Mouse (Mus musculus): ENCODE measurements around the gene Tbrg4. TPM values are rescaled to one million over a fixed set of nuclear protein-coding genes. Genes with fewer than 3 reads are reported as not detected.

Gene Tbrg4
- polyA plus RNA-seq, 1 experiment from 2014 or later = 31.8 TPM

DNA sequence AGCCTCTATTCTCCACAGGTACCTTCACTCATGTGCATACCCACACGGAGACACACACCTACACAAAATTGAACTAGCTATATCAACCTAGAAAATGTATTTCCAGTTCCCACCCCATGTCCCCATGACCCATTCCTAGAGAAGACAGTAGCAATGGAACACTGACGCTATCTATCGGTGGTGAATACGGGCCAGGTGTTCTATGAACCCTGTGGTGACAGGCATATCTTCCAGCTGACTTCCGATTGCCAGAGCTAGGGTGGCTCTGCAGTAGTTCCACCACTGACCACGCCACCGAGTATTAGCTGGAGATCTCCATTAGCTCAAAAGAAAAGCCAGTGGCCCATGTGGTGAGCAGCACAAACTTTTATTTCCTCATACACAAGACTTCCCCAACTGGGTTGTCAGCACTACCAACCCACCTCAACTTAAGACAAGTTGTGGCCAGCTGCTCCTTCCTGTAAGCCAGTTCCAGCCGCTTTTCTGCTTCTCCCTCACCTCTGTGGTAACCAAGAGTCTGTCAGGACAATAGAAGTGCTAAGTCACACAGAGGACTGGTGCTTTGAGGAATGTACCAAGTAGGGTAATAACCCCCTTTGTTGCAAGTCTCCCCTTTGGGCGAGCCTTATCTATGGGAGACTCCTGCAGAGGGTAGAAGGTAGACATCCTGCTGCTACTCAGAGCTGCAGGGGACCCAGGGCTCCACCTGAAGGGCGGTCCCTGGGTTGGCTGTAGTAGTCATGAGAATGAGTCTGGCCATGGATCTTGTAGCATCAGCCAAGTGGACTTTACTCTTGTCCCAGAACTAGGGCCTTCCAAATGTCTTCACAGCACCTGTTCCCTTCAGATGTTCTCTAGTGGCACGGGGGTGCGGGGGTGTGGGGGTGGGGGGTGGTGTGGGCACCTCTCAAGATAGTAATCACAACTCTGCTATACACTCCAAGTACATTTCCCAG, 10.3 kb downstream of the Tbrg4 start:
- Histone ChIP-seq H3K36me3 (peaks cover 85% of the 10 kb centered on the region), H3K9ac (no peak overlapping the region), H3K9me3 (no peaks in the 10 kb centered on the region), H3K27me3 (no peaks in the 10 kb centered on the region), H3K4me2 (no peak overlapping the region), H3K27ac (replicated peaks) (no peak overlapping the region), H3K4me1 (replicated peaks) (no peaks in the 10 kb centered on the region), H3K4me3 (no peak overlapping the region)
- 92% methylated on average over 12 of the region's 12 CpGs for WGBS
- ATAC-seq (ENCODE audit: low FRiP score, low read depth) = no peak

DNA sequence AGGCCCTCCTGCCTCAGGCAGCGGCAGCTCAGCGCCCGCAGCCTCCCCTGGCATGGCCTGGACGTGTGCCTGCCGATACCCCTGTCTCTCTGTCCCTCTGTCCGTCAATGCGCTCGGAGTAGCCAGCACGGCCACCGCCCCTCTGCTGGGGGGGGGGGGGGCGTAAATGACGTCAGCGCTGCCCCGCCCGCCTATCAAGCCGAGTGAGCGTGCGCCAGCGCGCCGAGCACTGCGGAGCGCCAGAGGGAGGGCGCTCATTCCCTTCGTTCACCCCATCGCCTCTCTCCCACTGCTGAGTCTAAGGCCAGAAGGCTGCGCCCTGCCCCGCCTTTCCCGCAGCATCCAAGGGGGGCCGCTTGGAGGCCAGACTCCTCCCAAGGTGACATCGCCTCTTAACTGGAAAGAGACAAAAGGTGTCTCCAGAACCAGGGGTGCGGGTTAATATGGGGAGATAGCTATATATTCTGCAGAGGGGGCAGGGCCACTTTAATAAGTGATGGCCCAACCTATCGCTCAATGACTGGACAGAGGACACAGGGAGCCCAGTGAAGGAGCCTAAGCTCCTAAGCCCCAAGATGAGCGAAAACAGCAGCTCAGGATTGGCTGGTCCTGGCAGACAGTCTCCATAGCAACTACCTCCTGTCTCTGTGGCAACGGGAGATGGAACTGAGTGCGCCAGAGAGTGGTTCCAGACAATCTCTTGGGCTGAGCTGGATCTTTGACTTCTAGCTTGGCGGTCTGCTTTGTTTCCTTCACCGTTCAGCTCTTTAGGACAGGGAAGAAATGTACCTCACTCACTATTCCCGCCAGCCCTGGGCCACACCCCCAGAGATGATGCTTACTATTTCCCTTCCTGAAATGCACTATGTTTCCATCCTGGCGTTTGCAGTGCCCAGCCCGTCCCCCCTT, 20.1 kb downstream of the Tbrg4 start, which contains the start of gene Nacad:
TSS of gene Nacad (minus strand) at position 563 of the 909 bp plus-strand sequence.
- Histone ChIP-seq H3K4me2 (peak within 1 kb of the TSS; percentile 74), H3K27ac (replicated peaks) (peak within 1 kb of the TSS; percentile 99), H3K4me3 (peak within 1 kb of the TSS; percentile 64), H3K27me3 (no peaks in the 10 kb centered on the region), H3K9ac (peak within 1 kb of the TSS; percentile 81), H3K4me1 (replicated peaks) (peaks cover 57% of the 10 kb centered on the region), H3K9me3 (no peaks in the 10 kb centered on the region), H3K36me3 (peaks cover 18% of the 10 kb centered on the region)
- 1% methylated on average over 26 of the region's 41 CpGs for whole genome bisulfite sequencing
- ATAC-seq (ENCODE audit: low FRiP score, low read depth) = peak; percentile 92

DNA sequence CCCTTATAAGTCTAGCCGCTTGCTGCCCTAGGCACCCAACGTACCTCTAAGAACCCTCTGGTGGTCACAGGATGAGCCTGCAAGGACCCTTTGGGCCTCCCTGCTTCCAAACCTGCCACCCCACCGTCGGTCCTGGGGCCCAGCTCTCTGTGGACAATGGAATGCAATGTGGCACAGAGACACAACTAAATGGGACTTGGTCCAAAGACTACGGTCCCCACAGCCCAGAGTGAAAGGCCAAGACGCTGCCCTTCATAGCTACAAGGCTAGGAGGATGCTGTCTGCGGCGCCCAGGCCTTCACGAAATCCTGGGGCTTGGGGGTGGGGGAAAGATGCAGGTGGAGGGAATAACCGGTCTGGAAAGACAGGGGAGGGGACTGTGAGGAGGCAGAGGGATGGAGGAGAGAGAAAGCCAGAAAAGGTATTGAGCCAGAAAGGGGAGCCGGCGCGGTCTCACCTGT, 20.8 kb downstream of the Tbrg4 start:
- peaks cover 21% of the 10 kb centered on the region for H3K36me3 ChIP-seq
- H3K4me2 ChIP-seq = peak overlapping the region; percentile 74
- H3K27me3 ChIP-seq = no peaks in the 10 kb centered on the region
- no peak for ATAC-seq (ENCODE audit: low FRiP score, low read depth)
- peak overlapping the region; percentile 81 for H3K9ac ChIP-seq
- WGBS = 6% methylated on average over 13 of the region's 13 CpGs
- H3K4me1 ChIP-seq (replicated peaks) = peaks cover 64% of the 10 kb centered on the region
- no peaks in the 10 kb centered on the region for H3K9me3 ChIP-seq
- peak overlapping the region; percentile 99 for H3K27ac ChIP-seq (replicated peaks)
- peak overlapping the region; percentile 64 for H3K4me3 ChIP-seq

DNA sequence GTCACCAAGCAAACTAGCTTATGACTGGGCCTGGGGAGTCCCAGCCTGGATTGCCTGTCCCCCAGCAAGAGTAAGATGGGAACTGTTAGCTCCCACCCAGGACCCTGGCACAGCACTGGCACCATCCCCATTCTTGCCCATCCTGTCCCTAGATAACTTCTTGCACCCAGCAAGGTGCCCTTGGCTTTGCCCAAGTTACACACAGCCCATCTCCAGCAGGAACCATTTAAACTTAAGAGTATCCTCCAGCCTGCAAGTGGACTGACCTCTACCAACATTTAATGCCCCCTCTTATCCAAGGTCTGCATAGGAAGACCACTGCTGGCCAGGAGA, 21.3 kb downstream of the Tbrg4 start:
- peaks cover 69% of the 10 kb centered on the region for H3K4me1 ChIP-seq (replicated peaks)
- peaks cover 21% of the 10 kb centered on the region for H3K36me3 ChIP-seq
- H3K4me2 ChIP-seq = peak overlapping the region; percentile 74
- peak overlapping the region; percentile 81 for H3K9ac ChIP-seq
- ATAC-seq (ENCODE audit: low FRiP score, low read depth) = no peak
- H3K9me3 ChIP-seq = no peaks in the 10 kb centered on the region
- H3K27ac ChIP-seq (replicated peaks) = peak overlapping the region; percentile 99
- H3K4me3 ChIP-seq = peak overlapping the region; percentile 64
- H3K27me3 ChIP-seq = no peaks in the 10 kb centered on the region

DNA sequence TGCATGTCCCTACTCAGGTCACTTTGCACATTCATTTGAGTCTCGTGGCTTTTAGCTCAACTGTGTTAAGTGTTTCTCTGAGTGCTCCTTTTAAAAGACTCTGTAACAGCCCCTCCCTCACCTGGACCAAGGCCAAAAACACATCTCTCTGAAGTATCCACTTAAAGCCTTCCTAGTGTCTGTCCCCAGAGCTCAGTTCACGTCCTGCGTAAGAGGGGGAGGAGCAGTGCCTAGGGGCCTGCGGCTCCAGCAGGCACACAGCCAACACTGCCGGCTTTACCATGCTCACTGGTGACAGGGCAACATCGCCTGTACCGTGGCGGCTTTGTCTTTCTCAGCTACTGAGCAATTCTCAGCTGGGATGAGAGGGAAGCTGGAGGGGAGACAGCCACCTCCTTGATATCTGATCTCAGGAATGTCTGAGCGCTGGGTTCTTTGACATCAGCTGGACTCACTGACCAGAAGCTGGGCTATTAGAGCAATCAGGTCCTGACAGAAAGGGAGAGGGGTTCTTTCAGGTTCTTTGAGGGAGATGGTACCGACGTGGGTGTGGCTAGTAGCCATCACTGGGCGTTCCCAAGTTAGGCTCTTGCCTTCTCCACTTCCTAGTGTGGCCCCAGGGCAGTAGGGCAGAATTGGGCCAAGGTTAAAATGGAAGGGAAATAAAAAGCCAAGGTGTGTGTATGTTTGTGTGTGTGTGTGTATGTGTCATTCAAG, 21.8 kb downstream of the Tbrg4 start:
- peaks cover 74% of the 10 kb centered on the region for H3K4me1 ChIP-seq (replicated peaks)

DNA sequence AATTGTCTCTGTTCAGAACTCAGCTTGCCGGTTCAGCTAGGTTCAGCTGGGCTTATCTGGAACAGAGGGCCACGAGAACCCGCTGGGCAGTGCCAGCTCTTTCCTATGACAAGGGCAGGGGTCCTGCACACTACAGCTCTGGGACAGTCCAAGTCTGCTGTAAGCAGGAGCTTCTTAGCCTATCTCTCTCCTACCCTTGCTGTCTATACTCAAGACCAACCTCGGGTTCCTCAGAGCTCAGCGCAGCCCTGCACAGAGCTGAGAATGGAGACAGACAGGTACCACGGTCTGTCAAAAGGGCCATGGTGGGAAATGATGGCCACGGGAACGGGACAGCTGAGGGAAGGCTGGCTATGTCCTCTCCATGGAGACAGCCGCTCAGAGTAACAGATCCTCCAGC, 22.6 kb downstream of the Tbrg4 start:
- Histone ChIP-seq H3K27ac (replicated peaks) (peak overlapping the region; percentile 99), H3K4me1 (replicated peaks) (peaks cover 82% of the 10 kb centered on the region), H3K4me3 (peak overlapping the region; percentile 64), H3K4me2 (peak overlapping the region; percentile 74), H3K9me3 (no peaks in the 10 kb centered on the region), H3K9ac (peak overlapping the region; percentile 81), H3K27me3 (no peaks in the 10 kb centered on the region), H3K36me3 (peaks cover 21% of the 10 kb centered on the region)
- ATAC-seq (ENCODE audit: low FRiP score, low read depth) = no peak
- 72% methylated on average over 9 of the region's 9 CpGs for WGBS

More for the DNA sequence above, 21.8 kb downstream of the Tbrg4 start:
- H3K27me3 ChIP-seq = no peaks in the 10 kb centered on the region
- peak overlapping the region; percentile 99 for H3K27ac ChIP-seq (replicated peaks)
- 9% methylated on average over 12 of the region's 12 CpGs for WGBS
- peak; percentile 13; the same call in 1 of the 2 replicates for ATAC-seq (ENCODE audit: low FRiP score, low read depth)
- no peaks in the 10 kb centered on the region for H3K9me3 ChIP-seq
- peaks cover 21% of the 10 kb centered on the region for H3K36me3 ChIP-seq
- peak overlapping the region; percentile 81 for H3K9ac ChIP-seq
- H3K4me2 ChIP-seq = peak overlapping the region; percentile 74
- peak overlapping the region; percentile 64 for H3K4me3 ChIP-seq

DNA sequence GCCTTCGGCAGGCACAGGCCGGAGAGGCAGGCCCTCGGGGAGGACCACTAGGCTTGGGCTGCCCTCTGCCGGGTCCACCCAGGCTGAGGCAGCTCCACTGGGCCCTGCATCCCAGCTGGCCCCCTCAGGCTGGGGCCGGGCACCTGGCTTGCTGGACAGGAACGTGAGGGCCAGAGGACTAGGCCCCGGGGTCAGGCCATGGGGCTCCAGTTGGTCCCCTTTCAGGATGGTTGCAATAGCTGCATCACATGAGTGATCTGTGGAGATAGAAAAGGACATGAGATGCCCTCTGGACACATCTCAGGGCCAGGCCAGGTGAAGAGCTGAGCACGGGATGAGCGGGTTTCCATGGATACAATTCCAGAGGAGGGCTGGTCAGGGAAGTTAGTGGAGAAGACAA, 23.2 kb downstream of the Tbrg4 start:
- no peak overlapping the region for H3K9ac ChIP-seq
- H3K4me2 ChIP-seq = peak overlapping the region; percentile 74
- H3K36me3 ChIP-seq = peaks cover 21% of the 10 kb centered on the region

DNA sequence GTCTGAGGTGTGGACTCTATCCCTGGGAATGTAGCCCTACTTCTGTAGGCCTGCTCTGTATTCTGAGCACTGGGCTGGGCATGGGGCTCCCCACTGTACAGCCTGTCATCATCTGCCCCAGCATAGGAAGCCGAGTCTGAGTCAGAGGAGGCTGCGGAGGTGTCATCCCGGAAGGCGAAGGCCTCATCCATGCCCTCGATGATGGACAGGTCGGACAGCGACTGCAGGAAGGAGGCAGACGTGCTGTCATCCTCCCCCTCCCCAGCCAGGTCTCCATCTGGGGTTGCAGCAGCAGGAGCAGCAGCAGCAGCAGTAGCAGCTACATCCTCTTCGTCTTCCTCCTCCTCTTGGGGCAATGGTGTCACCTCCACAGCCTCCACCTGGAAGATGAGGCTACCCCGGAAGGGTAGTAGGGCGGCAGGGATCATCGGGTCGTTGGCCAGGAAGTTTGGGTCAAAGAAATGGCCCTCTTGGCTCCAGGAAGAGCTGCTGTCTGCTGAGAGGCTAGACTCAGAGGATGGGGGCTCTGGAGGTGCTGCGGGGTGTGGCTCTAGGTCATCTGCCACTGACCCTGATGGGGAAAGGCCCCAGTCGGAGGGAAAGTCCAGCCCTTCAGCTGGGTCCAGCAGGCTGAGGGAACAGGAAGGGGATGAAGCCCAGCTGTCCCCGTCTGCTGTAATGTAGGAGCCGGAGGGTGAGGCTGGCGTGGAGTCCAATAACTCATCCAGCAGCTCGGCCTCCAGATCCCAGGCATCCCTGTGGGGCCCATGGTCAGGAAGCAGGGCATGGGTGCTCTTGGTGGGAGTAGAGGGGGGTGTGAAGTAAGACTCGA, 24.0 kb downstream of the Tbrg4 start:
- no peak overlapping the region for H3K4me2 ChIP-seq
- no peaks in the 10 kb centered on the region for H3K27me3 ChIP-seq
- peaks cover 21% of the 10 kb centered on the region for H3K36me3 ChIP-seq
- H3K4me1 ChIP-seq (replicated peaks) = peaks cover 83% of the 10 kb centered on the region
- no peak overlapping the region for H3K4me3 ChIP-seq
- WGBS = 85% methylated on average over 20 of the region's 20 CpGs
- H3K9ac ChIP-seq = no peak overlapping the region
- no peak for ATAC-seq (ENCODE audit: low FRiP score, low read depth)
- H3K9me3 ChIP-seq = no peaks in the 10 kb centered on the region
- no peak overlapping the region for H3K27ac ChIP-seq (replicated peaks)

More for the DNA sequence above, 23.2 kb downstream of the Tbrg4 start:
- H3K27me3 ChIP-seq = no peaks in the 10 kb centered on the region
- H3K4me3 ChIP-seq = peak overlapping the region; percentile 64
- ATAC-seq (ENCODE audit: low FRiP score, low read depth) = no peak
- H3K4me1 ChIP-seq (replicated peaks) = peaks cover 88% of the 10 kb centered on the region
- H3K9me3 ChIP-seq = no peaks in the 10 kb centered on the region
- no peak overlapping the region for H3K27ac ChIP-seq (replicated peaks)
- WGBS = 85% methylated on average over 9 of the region's 9 CpGs

DNA sequence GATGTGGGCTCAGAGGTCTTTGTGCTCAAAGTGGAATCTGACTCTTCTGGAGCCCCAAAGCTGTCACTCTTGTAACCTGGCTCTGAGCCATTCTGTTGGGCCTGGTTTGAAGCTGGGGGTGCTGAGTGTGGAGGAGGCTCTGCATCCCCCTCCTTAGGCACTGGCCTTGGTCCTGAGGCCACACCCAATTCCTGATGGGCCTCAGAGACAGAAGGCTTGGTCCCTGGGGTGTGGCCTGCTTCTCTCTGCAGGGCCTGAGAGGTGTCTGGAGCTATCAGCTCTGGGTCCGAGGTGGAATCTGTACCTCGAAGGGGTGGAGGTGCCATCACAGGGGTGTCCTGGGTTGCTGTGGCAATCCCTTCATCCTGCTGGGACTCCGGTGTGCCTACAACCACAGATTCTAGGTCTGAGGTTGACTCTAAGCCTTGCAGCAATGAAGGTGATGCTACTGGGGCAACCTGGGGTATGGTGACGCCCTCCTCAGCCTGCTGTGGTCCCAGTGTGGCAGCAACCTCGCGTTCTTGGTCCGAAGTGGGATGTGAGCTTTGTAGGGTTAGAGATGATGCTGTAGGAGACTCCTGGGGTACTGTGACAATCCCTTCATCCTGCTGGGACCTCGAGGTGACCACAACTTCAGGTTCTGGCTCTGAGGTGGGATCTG, 25.5 kb downstream of the Tbrg4 start:
- Histone ChIP-seq H3K27me3 (no peaks in the 10 kb centered on the region), H3K9ac (no peak overlapping the region), H3K4me1 (replicated peaks) (peaks cover 73% of the 10 kb centered on the region), H3K4me3 (no peak overlapping the region), H3K27ac (replicated peaks) (peak overlapping the region; percentile 70), H3K9me3 (no peaks in the 10 kb centered on the region), H3K4me2 (no peak overlapping the region), H3K36me3 (peaks cover 30% of the 10 kb centered on the region)
- WGBS = 83% methylated on average over 8 of the region's 8 CpGs
- no peak for ATAC-seq (ENCODE audit: low FRiP score, low read depth)

DNA sequence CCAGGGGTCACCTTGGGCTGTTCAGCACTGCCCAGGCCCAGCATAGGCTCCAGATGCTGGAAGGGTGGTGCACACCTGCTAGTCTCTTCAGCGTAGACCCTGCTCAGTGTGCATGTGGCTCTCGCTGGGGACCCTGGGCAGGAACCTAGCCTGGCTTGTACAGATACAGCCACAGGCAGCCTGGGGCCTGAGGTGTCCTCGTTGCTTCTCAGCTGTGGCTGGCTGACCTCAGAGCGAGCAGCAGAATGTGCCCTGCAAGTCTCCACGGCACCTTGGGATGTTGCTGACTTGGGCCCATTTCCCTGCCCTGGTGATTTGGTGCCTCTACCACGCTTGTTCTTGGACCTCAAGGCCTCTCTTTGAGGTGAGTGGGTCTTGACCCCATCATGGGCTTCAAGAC, 26.0 kb downstream of the Tbrg4 start:
- 78% methylated on average over 6 of the region's 6 CpGs for WGBS
- H3K36me3 ChIP-seq = peaks cover 30% of the 10 kb centered on the region
- no peak overlapping the region for H3K4me3 ChIP-seq
- ATAC-seq (ENCODE audit: low FRiP score, low read depth) = no peak
- no peak overlapping the region; the same call in 1 of the 2 replicates for H3K4me2 ChIP-seq
- H3K9me3 ChIP-seq = no peaks in the 10 kb centered on the region
- H3K27me3 ChIP-seq = no peaks in the 10 kb centered on the region
- H3K4me1 ChIP-seq (replicated peaks) = peaks cover 71% of the 10 kb centered on the region
- H3K9ac ChIP-seq = peak overlapping the region; percentile 35
- H3K27ac ChIP-seq (replicated peaks) = peak overlapping the region; percentile 70
